Mouse (Mus musculus) hindbrain, embryonic 11.5 days (tissue): ENCODE measurements around the gene Ptprd. TPM values are rescaled to one million over a fixed set of nuclear protein-coding genes. Genes with fewer than 3 reads are reported as not detected.

Experiments used
- ATAC-seq: fragments of 200-750 bp; cut with Nextera tagmentation; 2 replicates; pipeline ENCODE4 v1.8.0; 2017; ENCODE audit warnings: mild to moderate bottlenecking, moderate TSS enrichment, moderate library complexity; ENCODE audit not compliant: low FRiP score
- DNase-seq: peaks from one replicate; pipeline ENCODE4 v3.0.0-alpha.2; 2015; ENCODE audit warnings: low spot score
- H3K27ac ChIP-seq: fragments of 300-500 bp; sonication (generic); 2 replicates; pipeline ENCODE4 v1.5.1; 2014; ENCODE audit warnings: mild to moderate bottlenecking, low read depth, low read length
- H3K27me3 ChIP-seq: fragments of 300-500 bp; sonication (generic); 2 replicates; pipeline ENCODE4 v1.6.1; 2014; ENCODE audit warnings: mild to moderate bottlenecking, low read length, moderate library complexity, mixed read lengths; ENCODE audit not compliant: control insufficient read depth, insufficient read depth
- H3K36me3 ChIP-seq: fragments of 300-500 bp; sonication (generic); 2 replicates; pipeline ENCODE4 v1.6.1; 2014; ENCODE audit warnings: mild to moderate bottlenecking, low read length, moderate library complexity, mixed read lengths; ENCODE audit not compliant: control insufficient read depth, insufficient read depth
- H3K4me1 ChIP-seq: fragments of 300-500 bp; sonication (generic); replicated peaks from 2 replicates; pipeline ENCODE4 v1.6.1; 2014; ENCODE audit warnings: low read length, mixed read lengths; ENCODE audit not compliant: control insufficient read depth, insufficient read depth
- H3K4me2 ChIP-seq: fragments of 300-500 bp; sonication (generic); replicated peaks from 2 replicates; pipeline ENCODE4 v1.6.1; 2014; ENCODE audit warnings: mild to moderate bottlenecking, low read depth, low read length
- H3K4me3 ChIP-seq: fragments of 300-500 bp; sonication (generic); 2 replicates; pipeline ENCODE4 v1.5.1; 2014; ENCODE audit warnings: low read depth, low read length
- H3K9ac ChIP-seq: fragments of 300-500 bp; sonication (generic); 2 replicates; pipeline ENCODE4 v1.6.1; 2014; ENCODE audit warnings: low read depth, low read length
- H3K9me3 ChIP-seq: fragments of 300-500 bp; sonication (generic); 2 replicates; pipeline ENCODE4 v1.6.1; 2016; ENCODE audit warnings: low read length; ENCODE audit not compliant: control insufficient read depth
- WGBS: fragments of 180-500 bp; shearing (Covaris S2); extraction: QIAGEN DNeasy Blood & Tissue Kit; methylation state at CpG from one replicate; pipeline ENCODE4 v1.1.7; 2014; 5-methylcytosine and 5-hydroxymethylcytosine counted together
- polyA plus RNA-seq: library from polyadenylated mRNA; unstranded; fragments of >200 nt; fragmentation: Nextera tagmentation; extraction: Ambion mirVana; gene quantifications from 2 replicates; pipeline ENCODE4 v1.2.1, GENCODE M21; 2014

Gene Ptprd
- polyA plus RNA-seq, 1 experiment from 2014 or later = 31.7 TPM

DNA sequence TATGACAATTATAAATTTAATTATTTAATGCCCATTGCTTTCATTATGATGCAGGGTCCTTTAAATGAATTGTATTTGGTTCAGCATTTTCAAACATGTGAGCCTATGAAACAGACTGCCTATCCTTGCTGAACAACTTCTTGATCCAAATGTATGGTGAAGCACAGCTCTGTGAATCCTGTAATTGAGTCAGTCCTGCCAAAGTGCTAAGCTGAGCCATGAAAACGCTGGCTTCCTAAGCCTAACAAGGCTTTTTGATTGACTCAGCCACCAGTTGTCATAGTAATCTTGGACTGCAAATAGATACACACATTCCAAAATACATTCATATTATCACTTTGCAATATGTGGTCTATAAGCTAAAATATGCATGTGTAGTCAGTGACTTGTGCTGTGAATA lies 625.1 kb downstream of the Ptprd start:
- no peak overlapping the region for H3K9ac ChIP-seq
- no peak for DNase-seq
- no peak for ATAC-seq
- no peak overlapping the region for H3K4me3 ChIP-seq
- WGBS = 73% methylated on average over 1 of the region's 1 CpGs
- H3K27me3 ChIP-seq = no peaks in the 10 kb centered on the region
- H3K36me3 ChIP-seq = no peaks in the 10 kb centered on the region
- H3K4me2 ChIP-seq = no peak overlapping the region
- no peak overlapping the region for H3K27ac ChIP-seq
- no peaks in the 10 kb centered on the region for H3K4me1 ChIP-seq
- H3K9me3 ChIP-seq = no peaks in the 10 kb centered on the region

DNA sequence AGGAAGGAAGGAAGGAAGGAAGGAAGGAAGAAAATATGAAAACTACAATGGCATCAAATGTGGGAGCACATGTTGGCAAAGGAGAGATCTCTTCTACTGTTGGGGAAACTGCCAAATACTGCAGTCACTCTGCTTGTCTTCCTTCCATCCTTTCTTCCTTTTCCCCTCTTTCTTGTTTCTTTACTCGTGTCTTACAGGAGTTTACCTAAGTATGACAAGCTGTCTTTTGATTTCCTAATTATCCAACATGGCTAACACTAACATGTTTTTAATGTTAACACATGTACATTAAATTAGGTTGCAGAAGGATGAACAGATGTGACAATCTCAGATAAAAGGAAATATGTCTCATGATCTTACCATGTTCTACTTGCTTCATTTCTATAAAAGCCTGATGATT lies 625.5 kb downstream of the Ptprd start:
- H3K36me3 ChIP-seq = no peaks in the 10 kb centered on the region
- no peak overlapping the region for H3K9ac ChIP-seq
- H3K27me3 ChIP-seq = no peaks in the 10 kb centered on the region
- H3K4me2 ChIP-seq = no peak overlapping the region
- ATAC-seq (no peak), DNase-seq (no peak)
- H3K9me3 ChIP-seq = no peaks in the 10 kb centered on the region
- WGBS = 74% methylated on average over 1 of the region's 1 CpGs
- no peak overlapping the region for H3K4me3 ChIP-seq
- H3K4me1 ChIP-seq = no peaks in the 10 kb centered on the region
- no peak overlapping the region for H3K27ac ChIP-seq

DNA sequence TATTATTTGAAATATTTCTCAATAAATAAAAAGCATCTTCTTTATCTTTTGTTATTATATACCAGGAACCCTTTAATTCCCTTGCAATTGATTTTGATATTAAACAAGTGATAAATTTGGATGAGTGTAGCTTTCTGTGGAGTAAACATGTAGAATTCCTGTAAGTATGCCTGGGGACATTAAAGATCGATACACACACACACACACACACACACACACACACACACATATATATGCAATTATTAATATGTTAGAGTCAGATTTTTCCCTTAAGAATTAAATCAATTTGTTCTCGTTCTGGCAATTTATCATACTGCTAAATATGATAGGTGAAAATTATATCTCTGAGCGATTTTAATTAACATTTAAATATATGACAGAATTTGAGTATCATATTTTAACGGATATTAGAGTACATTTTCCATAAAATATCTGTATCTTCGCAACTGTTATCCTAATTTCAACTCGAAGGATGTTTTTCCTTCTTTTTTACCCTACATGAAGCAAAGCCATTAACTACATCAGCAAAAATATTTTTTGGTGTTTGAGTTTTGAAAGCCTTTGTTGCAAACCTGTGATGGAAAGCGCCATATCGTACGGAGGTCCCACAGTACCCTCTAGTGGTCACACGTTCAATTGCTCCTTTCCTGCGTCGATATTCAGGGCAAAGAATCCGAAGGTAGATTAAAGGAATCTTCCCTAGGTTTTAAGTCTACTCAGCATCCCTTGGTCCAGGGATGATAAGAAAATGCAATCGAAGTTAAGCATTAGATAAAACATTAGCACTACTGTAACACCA lies 653.2 kb downstream of the Ptprd start:
- WGBS = 27% methylated on average over 14 of the region's 14 CpGs
- no peak overlapping the region for H3K9ac ChIP-seq
- no peak overlapping the region for H3K27ac ChIP-seq
- H3K36me3 ChIP-seq = no peaks in the 10 kb centered on the region
- H3K4me1 ChIP-seq = no peaks in the 10 kb centered on the region
- H3K4me2 ChIP-seq = no peak overlapping the region
- H3K4me3 ChIP-seq = no peak overlapping the region
- DNase-seq (peak; percentile 82), ATAC-seq (peak; percentile 68)
- H3K9me3 ChIP-seq = no peaks in the 10 kb centered on the region
- H3K27me3 ChIP-seq = no peaks in the 10 kb centered on the region

DNA sequence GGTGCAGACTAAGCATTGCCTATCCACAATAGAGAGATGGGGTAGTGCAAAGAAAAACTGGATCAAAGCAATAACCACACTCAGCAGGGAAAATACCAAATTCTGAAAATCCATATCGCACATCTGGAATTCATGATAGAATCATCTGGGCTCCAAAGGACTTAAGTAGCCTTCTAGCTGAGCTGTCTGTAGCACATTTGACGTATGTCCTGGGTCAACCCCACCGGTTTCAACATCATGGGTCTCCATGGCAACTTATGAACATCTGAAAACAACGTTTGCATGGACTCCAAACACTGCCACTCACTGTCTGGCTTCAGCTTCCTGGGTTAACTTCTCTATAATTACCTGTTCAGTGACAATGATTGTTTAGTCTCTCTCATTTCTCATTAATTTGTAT lies 655.9 kb downstream of the Ptprd start:
- no peaks in the 10 kb centered on the region for H3K4me1 ChIP-seq
- H3K9me3 ChIP-seq = no peaks in the 10 kb centered on the region
- DNase-seq (peak; percentile 6), ATAC-seq (no peak)
- H3K27me3 ChIP-seq = no peaks in the 10 kb centered on the region
- no peaks in the 10 kb centered on the region for H3K36me3 ChIP-seq
- 31% methylated on average over 4 of the region's 4 CpGs for WGBS
- H3K9ac ChIP-seq = no peak overlapping the region
- H3K4me2 ChIP-seq = no peak overlapping the region
- H3K4me3 ChIP-seq = no peak overlapping the region
- no peak overlapping the region for H3K27ac ChIP-seq

DNA sequence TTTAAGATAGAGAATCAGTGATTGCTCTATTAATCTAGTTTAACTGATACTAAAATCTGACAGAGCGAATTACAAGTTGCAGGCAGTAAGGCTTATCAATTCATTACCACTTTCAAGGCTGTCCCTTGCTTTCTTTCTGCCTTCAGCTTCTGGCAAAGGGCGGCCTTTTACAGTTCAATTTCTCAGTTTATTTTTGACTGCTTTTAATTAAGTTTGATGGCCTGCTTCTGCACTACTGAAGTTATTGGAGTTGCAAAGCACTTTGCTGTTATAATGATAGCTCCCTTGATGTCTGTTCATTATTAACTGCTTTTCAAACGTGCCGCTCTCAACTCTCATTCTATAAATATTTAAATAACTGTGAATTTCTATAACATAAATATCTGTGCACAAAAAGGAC lies 673.9 kb downstream of the Ptprd start:
- DNase-seq (no peak), ATAC-seq (no peak)
- Histone ChIP-seq H3K4me3 (no peak overlapping the region), H3K27ac (no peak overlapping the region), H3K27me3 (no peaks in the 10 kb centered on the region), H3K9me3 (no peaks in the 10 kb centered on the region), H3K9ac (no peak overlapping the region), H3K36me3 (no peaks in the 10 kb centered on the region), H3K4me2 (no peak overlapping the region), H3K4me1 (no peaks in the 10 kb centered on the region)
- WGBS = 80% methylated on average over 4 of the region's 4 CpGs

DNA sequence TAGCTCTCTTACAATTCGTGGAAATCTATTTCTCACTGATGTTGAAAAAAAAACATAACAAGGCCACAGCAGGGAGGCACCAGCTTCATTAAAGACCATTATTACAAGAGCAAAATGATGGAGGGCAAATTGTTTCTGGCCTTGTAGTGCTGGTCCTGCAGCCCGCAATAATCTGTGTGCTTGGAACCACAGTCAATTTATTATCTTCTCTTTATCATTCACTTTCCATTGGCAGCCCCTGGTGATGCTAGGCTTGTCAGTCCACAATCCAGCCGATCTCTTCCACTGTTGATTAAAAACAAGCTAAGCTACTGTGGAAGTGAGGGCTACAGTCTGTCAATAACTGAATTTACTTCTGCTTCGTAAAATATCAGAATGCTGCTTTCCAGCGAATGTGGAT lies 674.4 kb downstream of the Ptprd start:
- Histone ChIP-seq H3K36me3 (no peaks in the 10 kb centered on the region), H3K4me3 (no peak overlapping the region), H3K9me3 (no peaks in the 10 kb centered on the region), H3K4me2 (no peak overlapping the region), H3K4me1 (no peaks in the 10 kb centered on the region), H3K9ac (no peak overlapping the region), H3K27me3 (no peaks in the 10 kb centered on the region), H3K27ac (no peak overlapping the region)
- DNase-seq (no peak), ATAC-seq (0 out of 2 replicates have a peak, but pooled peaks have one; percentile 38)
- WGBS = 69% methylated on average over 5 of the region's 5 CpGs

DNA sequence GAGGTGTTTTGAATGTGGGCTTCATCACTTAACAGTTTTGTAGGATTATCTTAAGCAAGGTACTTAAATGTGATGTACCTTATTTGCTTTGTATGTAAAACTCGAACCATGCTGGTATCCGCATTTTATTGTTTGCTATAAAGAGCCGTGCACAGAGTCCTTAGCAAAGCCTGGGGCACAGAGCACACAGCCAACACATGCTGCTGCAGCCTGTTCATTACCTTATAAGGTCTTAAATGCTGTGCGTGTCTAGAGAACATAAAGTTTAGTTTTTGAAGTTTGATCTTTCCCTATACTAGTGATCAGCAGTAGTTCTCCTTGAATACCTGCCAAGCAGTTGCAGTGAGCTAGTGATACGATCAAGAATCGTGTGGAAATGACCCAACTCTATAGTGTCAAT lies 676.2 kb downstream of the Ptprd start:
- DNase-seq (no peak), ATAC-seq (no peak)
- H3K4me2 ChIP-seq = no peak overlapping the region
- no peak overlapping the region for H3K9ac ChIP-seq
- no peaks in the 10 kb centered on the region for H3K9me3 ChIP-seq
- H3K27ac ChIP-seq = no peak overlapping the region
- H3K36me3 ChIP-seq = no peaks in the 10 kb centered on the region
- no peaks in the 10 kb centered on the region for H3K4me1 ChIP-seq
- H3K27me3 ChIP-seq = no peaks in the 10 kb centered on the region
- H3K4me3 ChIP-seq = no peak overlapping the region
- WGBS = 89% methylated on average over 6 of the region's 6 CpGs

DNA sequence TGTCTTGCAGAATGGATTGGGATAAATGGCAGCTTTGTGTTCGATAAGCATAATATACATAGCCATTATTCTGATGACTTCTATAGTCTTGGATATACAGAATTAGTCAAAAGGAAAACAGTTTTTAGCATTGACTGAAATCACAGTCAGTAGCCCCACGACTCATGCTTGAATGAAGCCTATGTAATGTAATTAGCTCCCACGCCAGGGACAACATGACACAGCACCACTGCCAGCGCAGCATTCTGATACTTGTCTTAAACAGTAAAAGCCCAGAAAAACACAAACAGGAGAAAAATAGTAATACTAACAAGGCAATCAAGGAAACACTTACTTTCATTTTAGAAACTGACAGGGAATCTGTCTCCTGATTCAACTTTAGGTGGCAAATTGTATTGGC lies 677.2 kb downstream of the Ptprd start:
- no peak overlapping the region for H3K4me3 ChIP-seq
- H3K36me3 ChIP-seq = no peaks in the 10 kb centered on the region
- no peak overlapping the region for H3K4me2 ChIP-seq
- H3K27ac ChIP-seq = no peak overlapping the region
- no peak overlapping the region for H3K9ac ChIP-seq
- 68% methylated on average over 4 of the region's 4 CpGs for WGBS
- H3K9me3 ChIP-seq = no peaks in the 10 kb centered on the region
- H3K4me1 ChIP-seq = no peaks in the 10 kb centered on the region
- no peaks in the 10 kb centered on the region for H3K27me3 ChIP-seq
- no peak for ATAC-seq
- no peak for DNase-seq

DNA sequence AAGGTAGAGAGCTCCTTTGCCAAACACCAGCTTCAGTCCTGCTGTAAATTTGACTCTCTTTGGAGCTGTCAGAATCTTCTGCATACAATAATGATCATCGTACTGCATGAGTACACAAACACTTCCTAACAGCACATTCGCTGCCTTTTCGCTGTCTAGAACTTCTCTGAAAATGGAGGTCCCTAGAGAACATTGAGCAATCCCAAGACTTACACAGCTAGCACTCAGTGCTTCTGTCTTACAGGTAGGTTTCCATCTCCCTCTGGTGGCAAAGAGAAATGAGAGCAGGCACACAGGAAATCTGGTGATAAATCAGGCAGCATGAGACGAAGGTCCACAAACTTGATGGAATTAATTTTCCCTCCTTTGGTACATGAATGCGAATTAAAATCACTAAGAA lies 692.6 kb downstream of the Ptprd start:
- no peaks in the 10 kb centered on the region for H3K36me3 ChIP-seq
- DNase-seq (peak; percentile 42), ATAC-seq (peak; percentile 79)
- no peaks in the 10 kb centered on the region for H3K9me3 ChIP-seq
- WGBS = 47% methylated on average over 5 of the region's 5 CpGs
- no peaks in the 10 kb centered on the region for H3K27me3 ChIP-seq
- no peak overlapping the region for H3K4me2 ChIP-seq
- no peak overlapping the region for H3K27ac ChIP-seq
- no peak overlapping the region for H3K4me3 ChIP-seq
- no peak overlapping the region for H3K9ac ChIP-seq
- H3K4me1 ChIP-seq = no peaks in the 10 kb centered on the region
